Mouse (Mus musculus): Measurements from ENCODE around the gene Gpr89.

- no peak for TF ChIP-seq POLR2A (IDR thresholded peaks at IDR 0.05; ENCODE audit: control insufficient read depth, extremely low read depth, insufficient read depth, low read length, poor library complexity)
- TF ChIP-seq CTCF (IDR thresholded peaks at IDR 0.05; ENCODE audit: borderline replicate concordance, control insufficient read depth, extremely low read depth, insufficient read depth, low read length, poor library complexity): no peak
Measured at GRCm38 (mm10) chr3:96880385-96880784, 24.8 kb downstream of the Gpr89 start.

All from thymus, adult 2 months (tissue).